Mouse (Mus musculus) T-helper 1 cell (primary cell): Measurements from ENCODE around the gene Dstyk.

ENCODE experiments used
- in situ Hi-C: fragments of 300-600 bp; cut with MboI, MseI; formaldehyde crosslinking; loops from one replicate; pipeline ENCODE4 v1.15.1; 2025; ENCODE audit warnings: high pct_unique_total_duplicates

The Dstyk gene

DNA sequence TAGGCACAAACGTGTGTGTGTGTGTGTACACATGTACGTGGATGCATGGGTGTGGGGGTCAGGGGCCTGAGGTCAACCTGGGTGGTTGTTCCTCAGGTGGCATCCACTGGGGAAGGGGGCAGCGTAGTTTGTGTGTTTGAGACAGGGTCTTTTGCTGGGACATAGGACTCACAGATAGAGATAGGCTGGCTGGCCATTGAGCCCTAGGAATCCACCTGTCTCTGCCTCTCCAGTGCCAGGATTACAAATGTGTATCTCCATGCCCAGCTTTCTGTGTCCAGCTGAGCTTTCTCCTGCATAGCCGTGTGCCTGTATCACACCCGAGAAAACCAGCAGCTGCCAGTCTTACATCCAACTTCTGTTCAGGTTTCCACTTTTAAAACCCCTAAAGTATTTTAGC is 92.4 kb downstream of the Dstyk start:
- in situ Hi-C loops, result no loop called here

DNA sequence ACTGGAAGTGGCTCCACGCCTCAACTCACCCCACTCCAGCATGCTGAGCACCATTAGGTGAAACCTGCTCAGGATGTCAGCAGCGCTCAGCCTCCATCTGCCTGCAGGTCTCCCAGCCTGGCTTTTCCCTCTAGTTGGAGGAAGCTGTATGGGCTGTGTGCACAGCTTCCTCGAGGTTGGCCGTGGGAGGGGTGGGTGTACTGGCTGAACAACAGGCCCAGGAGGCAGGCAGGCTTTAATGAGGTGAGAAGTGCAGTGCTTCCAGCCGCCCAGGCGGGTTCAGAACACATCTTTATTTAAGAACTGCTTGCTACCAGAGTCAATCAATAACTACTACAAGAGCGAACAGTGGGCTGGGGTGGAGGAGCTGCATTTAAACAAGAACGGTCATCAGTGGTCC is 94.2 kb downstream of the Dstyk start:
- in situ Hi-C loops, result no loop called here

DNA sequence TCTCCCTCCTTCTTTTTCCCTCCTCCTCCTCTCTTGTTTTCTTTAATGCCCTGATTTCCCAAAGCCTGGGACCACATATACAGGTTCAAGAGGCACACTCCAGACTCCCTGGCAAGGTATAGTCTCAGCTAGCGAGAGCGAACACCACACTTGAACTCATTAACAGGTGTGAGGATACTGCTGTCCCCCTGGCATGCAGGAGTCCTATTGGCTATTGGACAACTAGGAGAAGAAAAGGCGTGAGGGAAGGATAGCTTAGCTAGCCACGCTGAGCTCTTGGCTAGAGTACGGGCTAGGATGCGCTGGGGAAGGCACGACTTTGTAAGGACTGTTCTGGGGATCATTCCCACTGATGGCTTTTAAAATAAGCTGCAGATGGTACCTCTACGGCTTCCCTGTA is 94.8 kb downstream of the Dstyk start:
- in situ Hi-C loops, result no loop called here

DNA sequence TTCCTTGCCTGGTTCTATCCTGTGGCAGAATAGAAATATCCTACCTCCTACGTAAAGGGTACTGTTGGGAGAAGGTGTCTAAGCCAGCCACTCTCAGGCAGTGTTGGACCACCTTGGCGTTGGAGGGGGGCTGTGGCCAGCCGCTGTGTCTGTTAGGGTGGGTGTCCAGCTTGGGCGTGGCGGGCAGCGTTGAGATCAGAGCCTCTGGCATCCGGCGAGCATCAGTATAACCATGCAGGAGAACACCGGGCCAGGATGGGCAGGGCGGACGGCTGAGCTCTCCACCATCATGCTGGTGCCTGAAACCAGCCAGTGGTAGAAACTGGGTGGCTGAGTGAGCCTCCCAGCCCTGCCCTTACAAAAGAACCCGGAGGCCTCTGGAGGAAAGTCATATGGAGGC is 98.0 kb downstream of the Dstyk start:
- in situ Hi-C loops, result no loop called here
